Mouse (Mus musculus): ENCODE measurements around the gene Ankrd13d. TPM values are rescaled to one million over a fixed set of nuclear protein-coding genes. Genes with fewer than 3 reads are reported as not detected.
A peak's percentile ranks its signal among the peaks of the same experiment; 100 is the strongest.

Gene Ankrd13d
- total and polyA plus RNA-seq, 3 experiments: 3.8 to 55.1 (median 13.2) TPM

DNA sequence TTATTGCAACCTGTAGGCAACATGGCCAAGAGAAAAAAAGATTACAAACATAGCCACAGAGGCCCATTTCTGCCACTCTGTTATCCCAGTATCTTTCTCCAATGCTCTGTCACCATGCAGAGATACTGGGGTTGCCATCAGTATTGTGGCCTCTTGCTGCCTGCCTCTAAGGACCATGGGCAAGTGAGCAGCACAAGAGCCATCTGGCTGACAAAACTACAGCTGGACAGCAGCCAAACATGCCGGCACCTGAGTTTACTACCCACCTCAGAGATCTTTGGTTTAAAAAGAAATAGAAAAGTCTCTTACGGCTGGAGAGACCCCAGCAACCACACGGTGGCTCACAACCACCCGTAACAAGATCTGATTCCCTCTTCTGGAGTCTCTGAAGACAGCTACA lies 36.3 kb upstream of the Ankrd13d start:
- H3K4me2 ChIP-seq (ENCODE audit: insufficient read depth, low read depth, poor library complexity, severe bottlenecking): no peak overlapping the region
- H3K79me2 ChIP-seq (replicated peaks; ENCODE audit: control insufficient read depth, extremely low read depth, insufficient read depth, poor library complexity, severe bottlenecking): peaks cover 2% of the 10 kb centered on the region
- peaks cover 63 to 88% of the 10 kb centered on the region in 2 experiments for H3K36me3 ChIP-seq (replicated peaks in 1 of 2; ENCODE audit: control insufficient read depth in 1 of 2, insufficient read depth in 1 of 2, low read length in 1 of 2)
- peaks cover 4 to 28% of the 10 kb centered on the region in 2 experiments; a peak in 3 of 4 replicates for H3K4me1 ChIP-seq (ENCODE audit: control insufficient read depth in 1 of 2, insufficient read depth in 2 of 2)
- dilution Hi-C loops (cut with MboI; ENCODE audit: extremely low pct_ligation_motif_present, extremely low pct_unique_long_range_greater_than_20kb, low sequenced_read_pairs) (no loop called here), in situ Hi-C loops (cut with MboI; ENCODE audit: low pct_ligation_motif_present, low pct_unique_long_range_greater_than_20kb, low sequenced_read_pairs) (no loop called here)
- no peaks in the 10 kb centered on the region for H3K9me3 ChIP-seq (replicated peaks; ENCODE audit: low read length)
- H3K4me3 ChIP-seq (replicated peaks in 1 of 3; ENCODE audit: low read depth in 2 of 3, low read length in 2 of 3, poor library complexity in 1 of 3): no peak overlapping the region
- H3K27me3 ChIP-seq (replicated peaks): no peaks in the 10 kb centered on the region
- DNase-seq (ENCODE audit: extremely low read depth): no peak
- H3K27ac ChIP-seq (ENCODE audit: insufficient read depth, low read depth): no peak overlapping the region
- H3K9ac ChIP-seq (ENCODE audit: insufficient read depth, low read depth): no peak overlapping the region
- TF ChIP-seq MXI1 (IDR thresholded peaks at IDR 0.05; ENCODE audit: low read depth, low read length) (no peak), BHLHE40 (IDR thresholded peaks at IDR 0.05; ENCODE audit: low read depth, low read length) (no peak), CHD2 (IDR thresholded peaks at IDR 0.05; ENCODE audit: low read length) (no peak), CHD1 (IDR thresholded peaks at IDR 0.05; ENCODE audit: low read depth, low read length) (no peak), MYC (IDR thresholded peaks at IDR 0.05; ENCODE audit: low read depth, low read length) (no peak), ZNF384 (IDR thresholded peaks at IDR 0.05; ENCODE audit: low read depth, low read length) (no peak), SIN3A (IDR thresholded peaks at IDR 0.05; ENCODE audit: low read length) (no peak), CTCF (conservative IDR thresholded peaks at IDR 0.05 in 1 of 2, IDR thresholded peaks at IDR 0.05 in 1 of 2; ENCODE audit: low read depth in 2 of 2, low read length in 2 of 2) (no peak), RCOR1 (conservative IDR thresholded peaks at IDR 0.05; ENCODE audit: low read depth, low read length) (no peak), JUN (IDR thresholded peaks at IDR 0.05; ENCODE audit: insufficient read depth, low read depth, low read length) (no peak), E2F4 (IDR thresholded peaks at IDR 0.05; ENCODE audit: insufficient replicate concordance, low read depth, low read length) (no peak), NRF1 (IDR thresholded peaks at IDR 0.05; ENCODE audit: low read depth, low read length) (no peak), NELFE (IDR thresholded peaks at IDR 0.05; ENCODE audit: low read depth, low read length) (no peak), KAT2A (IDR thresholded peaks at IDR 0.05; ENCODE audit: insufficient replicate concordance, low read length) (no peak), SMC3 (IDR thresholded peaks at IDR 0.05; ENCODE audit: low read depth, low read length) (no peak), GABPA (IDR thresholded peaks at IDR 0.05; ENCODE audit: insufficient replicate concordance, low read depth, low read length) (no peak), ETS1 (conservative IDR thresholded peaks at IDR 0.05; ENCODE audit: low read depth, low read length) (no peak), POLR2A (IDR thresholded peaks at IDR 0.05; ENCODE audit: low read depth, low read length) (no peak)

DNA sequence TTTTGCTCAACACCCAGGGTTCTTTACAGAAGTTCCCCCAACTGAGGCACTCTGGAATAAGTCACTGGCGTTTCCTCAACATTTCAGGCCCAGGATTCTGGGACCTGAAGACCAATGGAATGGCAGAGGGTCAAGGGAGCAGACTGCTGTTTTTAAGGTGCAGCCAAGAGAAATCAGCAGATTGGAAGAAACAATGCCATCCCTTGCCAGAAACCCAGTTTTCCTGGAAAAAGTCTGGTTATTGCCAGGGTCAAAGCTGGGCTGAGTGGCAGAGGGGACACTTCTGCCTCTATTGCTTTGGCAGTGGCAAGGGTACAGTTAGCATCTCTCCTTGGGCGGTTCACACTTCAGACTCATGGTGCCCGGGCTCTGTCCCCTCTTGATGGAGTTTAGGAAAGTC lies 34.2 kb upstream of the Ankrd13d start:
- Histone ChIP-seq H3K9ac (ENCODE audit: insufficient read depth, low read depth) (no peak overlapping the region), H3K4me3 (replicated peaks in 1 of 3; ENCODE audit: low read depth in 2 of 3, low read length in 2 of 3, poor library complexity in 1 of 3) (no peak overlapping the region), H3K36me3 (replicated peaks in 1 of 2; ENCODE audit: control insufficient read depth in 1 of 2, insufficient read depth in 1 of 2, low read length in 1 of 2) (peaks cover 47 to 79% of the 10 kb centered on the region in 2 experiments), H3K27ac (ENCODE audit: insufficient read depth, low read depth) (no peak overlapping the region), H3K9me3 (replicated peaks; ENCODE audit: low read length) (no peaks in the 10 kb centered on the region), H3K4me1 (ENCODE audit: control insufficient read depth in 1 of 2, insufficient read depth in 2 of 2) (peaks cover 4 to 19% of the 10 kb centered on the region in 2 experiments; a peak in 3 of 4 replicates), H3K27me3 (replicated peaks) (no peaks in the 10 kb centered on the region), H3K4me2 (ENCODE audit: insufficient read depth, low read depth, poor library complexity, severe bottlenecking) (no peak overlapping the region), H3K79me2 (replicated peaks; ENCODE audit: control insufficient read depth, extremely low read depth, insufficient read depth, poor library complexity, severe bottlenecking) (no peaks in the 10 kb centered on the region)
- dilution Hi-C loops (cut with MboI; ENCODE audit: extremely low pct_ligation_motif_present, extremely low pct_unique_long_range_greater_than_20kb, low sequenced_read_pairs): no loop called here
- no peak for DNase-seq (ENCODE audit: extremely low read depth)
- in situ Hi-C loops (cut with MboI; ENCODE audit: low pct_ligation_motif_present, low pct_unique_long_range_greater_than_20kb, low sequenced_read_pairs): no loop called here
- TF ChIP-seq MAX (IDR thresholded peaks at IDR 0.05; ENCODE audit: low read length): no peak
- TF ChIP-seq USF1 (IDR thresholded peaks at IDR 0.05; ENCODE audit: low read depth, low read length): no peak
- no peak for TF ChIP-seq JUND (conservative IDR thresholded peaks at IDR 0.05; ENCODE audit: low read depth, low read length)
- 0 out of 2 replicates have a peak, but pooled peaks have one; percentile 49 for TF ChIP-seq POLR2AphosphoS2 (IDR thresholded peaks at IDR 0.05; ENCODE audit: low read depth, low read length)
